Mouse (Mus musculus) midbrain, postnatal 0 days (tissue): Measurements from ENCODE around the gene Cep57. TPM values are rescaled to one million over a fixed set of nuclear protein-coding genes. Genes with fewer than 3 reads are reported as not detected.
A peak's percentile ranks its signal among the peaks of the same experiment; 100 is the strongest.

Experiments used
- ATAC-seq: fragments of 200-750 bp; cut with Nextera tagmentation; 2 replicates; pipeline ENCODE4 v1.8.0; 2017; ENCODE audit warnings: moderate number of reproducible peaks, mild to moderate bottlenecking, moderate TSS enrichment, moderate library complexity; ENCODE audit not compliant: low FRiP score
- DNase-seq: peaks from one replicate; pipeline ENCODE4 v3.0.0-alpha.2; 2015; ENCODE audit warnings: low spot score
- H3K27ac ChIP-seq: fragments of 300-500 bp; sonication (generic); 2 replicates; pipeline ENCODE4 v1.5.1; 2014; ENCODE audit warnings: low read depth, mild to moderate bottlenecking, low read length, mixed read lengths
- H3K27me3 ChIP-seq: fragments of 300-500 bp; sonication (generic); 2 replicates; pipeline ENCODE4 v1.6.1; 2014; ENCODE audit warnings: low read length, control low read depth, mixed read lengths; ENCODE audit not compliant: insufficient read depth
- H3K36me3 ChIP-seq: fragments of 300-500 bp; sonication (generic); 2 replicates; pipeline ENCODE4 v1.6.1; 2014; ENCODE audit warnings: low read length, control low read depth, mixed read lengths; ENCODE audit not compliant: insufficient read depth
- H3K4me1 ChIP-seq: fragments of 300-500 bp; sonication (generic); 2 replicates; pipeline ENCODE4 v1.6.1; 2014; ENCODE audit warnings: mild to moderate bottlenecking, control low read depth, antibody characterized with exemption, low read length, mixed read lengths; ENCODE audit not compliant: insufficient read depth
- H3K4me2 ChIP-seq: fragments of 300-500 bp; sonication (generic); 2 replicates; pipeline ENCODE4 v1.6.1; 2014; ENCODE audit warnings: low read depth, mild to moderate bottlenecking, low read length, mixed read lengths; ENCODE audit not compliant: poor library complexity, severe bottlenecking
- H3K4me3 ChIP-seq: fragments of 300-500 bp; sonication (generic); 2 replicates; pipeline ENCODE4 v1.5.1; 2014; ENCODE audit warnings: low read depth, mild to moderate bottlenecking, low read length, moderate library complexity
- H3K9ac ChIP-seq: fragments of 300-500 bp; sonication (generic); replicated peaks from 2 replicates; pipeline ENCODE4 v1.6.1; 2014; ENCODE audit warnings: mild to moderate bottlenecking, low read length, moderate library complexity, mixed read lengths; ENCODE audit not compliant: poor library complexity, severe bottlenecking
- H3K9me3 ChIP-seq: fragments of 300-500 bp; sonication (generic); 2 replicates; pipeline ENCODE4 v1.6.1; 2016; ENCODE audit warnings: low read length, control low read depth
- CTCF ChIP-seq: IDR thresholded peaks from 2 replicates; pipeline ENCODE4 v1.5.1; 2016; ENCODE audit warnings: antibody characterized with exemption, mild to moderate bottlenecking
- WGBS: fragments of 180-500 bp; shearing (Covaris S2); extraction: QIAGEN DNeasy Blood & Tissue Kit; methylation state at CpG from one replicate; pipeline ENCODE4 v1.1.7; 2014; 5-methylcytosine and 5-hydroxymethylcytosine counted together
- polyA plus RNA-seq: library from polyadenylated mRNA; unstranded; fragments of >200 nt; fragmentation: Nextera tagmentation; extraction: Ambion mirVana; gene quantifications from 2 replicates; pipeline ENCODE4 v1.2.1, GENCODE M21; 2015
- total RNA-seq: library from RNA; depleted of rRNA; stranded (reverse); fragments of >200 nt; gene quantifications from 2 replicates; pipeline ENCODE4 v1.2.3, GENCODE M21; 2014; rRNA removed

The Cep57 gene
- total RNA-seq, result 21.2 and 27.2 TPM in 2 replicates
- polyA plus RNA-seq, result 32.2 and 39.3 TPM in 2 replicates

- Histone ChIP-seq H3K9me3 (no peaks in the 10 kb centered on the region), H3K27ac (peak within 1 kb of the TSS; percentile 97), H3K4me1 (0 out of 2 replicates have a peak, but pooled peaks cover 9% of the 10 kb centered on the region), H3K4me2 (peak within 1 kb of the TSS; percentile 78), H3K9ac (peak within 1 kb of the TSS; percentile 87), H3K36me3 (peaks cover 10% of the 10 kb centered on the region; the same call in 1 of the 2 replicates), H3K4me3 (peak within 1 kb of the TSS; percentile 70), H3K27me3 (no peaks in the 10 kb centered on the region)
- peak; percentile 99 for DNase-seq
- ATAC-seq, result peak; percentile 93
- WGBS, result under 1% methylated on average over 44 of the region's 44 CpGs
- TF ChIP-seq CTCF, result no peak; the same call in 1 of the 2 replicates
Measured at GRCm38 (mm10) chr9:13826832-13827405, at the start of gene Cep57. Cep57 (minus strand) TSS chr9:13827107.

GRCm38 (mm10) chr9:13875340-13875739 lies 48.4 kb upstream of the Cep57 start:
- no peaks in the 10 kb centered on the region for H3K9me3 ChIP-seq
- no peaks in the 10 kb centered on the region for H3K36me3 ChIP-seq
- H3K4me2 ChIP-seq, result no peak overlapping the region
- no peaks in the 10 kb centered on the region for H3K4me1 ChIP-seq
- no peak overlapping the region for H3K27ac ChIP-seq
- H3K9ac ChIP-seq, result no peak overlapping the region
- no peaks in the 10 kb centered on the region for H3K27me3 ChIP-seq
- no peak overlapping the region for H3K4me3 ChIP-seq
- ATAC-seq, result no peak
- DNase-seq, result no peak
- WGBS, result 60% methylated on average over 2 of the region's 2 CpGs
- TF ChIP-seq CTCF, result no peak

- TF ChIP-seq CTCF, result peak; percentile 48
- H3K4me3 ChIP-seq, result no peak overlapping the region
- WGBS, result 54% methylated on average over 2 of the region's 2 CpGs
- no peak for ATAC-seq
- H3K36me3 ChIP-seq, result no peaks in the 10 kb centered on the region
- no peak for DNase-seq
- no peak overlapping the region for H3K9ac ChIP-seq
- H3K4me2 ChIP-seq, result no peak overlapping the region
- H3K27me3 ChIP-seq, result no peaks in the 10 kb centered on the region
- H3K4me1 ChIP-seq, result no peaks in the 10 kb centered on the region
- H3K9me3 ChIP-seq, result no peaks in the 10 kb centered on the region
- no peak overlapping the region for H3K27ac ChIP-seq
Measured at GRCm38 (mm10) chr9:13874359-13874758, 47.5 kb upstream of the Cep57 start.

GRCm38 (mm10) chr9:13871631-13872030 lies 44.7 kb upstream of the Cep57 start:
- H3K9me3 ChIP-seq, result no peaks in the 10 kb centered on the region
- H3K27me3 ChIP-seq, result no peaks in the 10 kb centered on the region
- WGBS, result 90% methylated on average over 7 of the region's 7 CpGs
- no peak overlapping the region for H3K27ac ChIP-seq
- no peak overlapping the region for H3K9ac ChIP-seq
- ATAC-seq, result no peak
- no peak for DNase-seq
- no peak overlapping the region for H3K4me2 ChIP-seq
- TF ChIP-seq CTCF, result no peak
- H3K36me3 ChIP-seq, result no peaks in the 10 kb centered on the region
- H3K4me1 ChIP-seq, result no peaks in the 10 kb centered on the region
- H3K4me3 ChIP-seq, result no peak overlapping the region

- no peak overlapping the region for H3K4me2 ChIP-seq
- H3K9ac ChIP-seq, result no peak overlapping the region
- H3K36me3 ChIP-seq, result no peaks in the 10 kb centered on the region
- no peaks in the 10 kb centered on the region for H3K9me3 ChIP-seq
- no peaks in the 10 kb centered on the region for H3K27me3 ChIP-seq
- no peak overlapping the region for H3K4me3 ChIP-seq
- WGBS, result 60% methylated on average over 2 of the region's 2 CpGs
- TF ChIP-seq CTCF, result no peak
- H3K4me1 ChIP-seq, result no peaks in the 10 kb centered on the region
- ATAC-seq (no peak), DNase-seq (no peak)
- H3K27ac ChIP-seq, result no peak overlapping the region
Measured at GRCm38 (mm10) chr9:13867646-13868045, 40.7 kb upstream of the Cep57 start.

GRCm38 (mm10) chr9:13856777-13857176 lies 29.9 kb upstream of the Cep57 start:
- Histone ChIP-seq H3K9ac (no peak overlapping the region), H3K4me3 (no peak overlapping the region), H3K27me3 (no peaks in the 10 kb centered on the region), H3K9me3 (no peaks in the 10 kb centered on the region), H3K4me2 (no peak overlapping the region), H3K36me3 (no peaks in the 10 kb centered on the region), H3K4me1 (no peaks in the 10 kb centered on the region), H3K27ac (no peak overlapping the region)
- ATAC-seq (no peak), DNase-seq (no peak)
- WGBS, result 78% methylated on average over 4 of the region's 4 CpGs
- no peak for TF ChIP-seq CTCF
